Mouse (Mus musculus): ENCODE data around the gene Themis. TPM values are rescaled to one million over a fixed set of nuclear protein-coding genes. Genes with fewer than 3 reads are reported as not detected.

Themis gene
- polyA plus RNA-seq (2012; ENCODE audit: insufficient read depth, insufficient read length, low replicate concordance, missing spikeins): 288 and 558 TPM in 2 replicates

DNA sequence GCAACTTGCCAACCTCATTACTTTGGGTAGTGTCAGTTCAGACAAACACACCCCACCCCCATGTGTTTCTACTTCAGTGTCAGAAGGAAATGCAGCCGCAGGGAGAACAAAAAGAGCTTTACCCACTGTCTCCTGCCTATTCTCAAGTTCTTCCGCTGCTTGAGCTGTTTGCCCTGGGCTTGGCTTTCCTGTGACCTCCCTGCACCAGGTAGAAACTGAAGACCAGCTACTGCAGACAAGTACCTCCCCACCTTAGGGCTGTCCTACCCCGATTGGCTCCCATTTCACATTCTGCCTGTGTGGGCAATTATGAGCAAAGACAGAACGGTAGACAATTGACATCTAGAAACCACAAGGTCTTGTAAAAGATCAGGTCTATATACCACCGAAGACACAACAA is at the start of gene Themis:
TSS of gene Themis (plus strand) at position 100 of the 400 bp plus-strand sequence.
- no peak for TF ChIP-seq POLR2A (IDR thresholded peaks at IDR 0.05; ENCODE audit: insufficient read depth, low read depth, low read length)
- no peak for TF ChIP-seq CTCF (IDR thresholded peaks at IDR 0.05; ENCODE audit: insufficient read depth, low read depth, low read length)
- H3K4me1 ChIP-seq (ENCODE audit: control insufficient read depth, insufficient read depth, low read length): no peaks in the 10 kb centered on the region
- 68% methylated on average over 5 of the region's 5 CpGs for WGBS
- H3K4me3 ChIP-seq (ENCODE audit: insufficient read depth, low read depth, low read length): no peak within 1 kb of the TSS
- no peak within 1 kb of the TSS for H3K27ac ChIP-seq (ENCODE audit: insufficient read depth, low read depth, low read length)

- 72% methylated on average over 1 of the region's 1 CpGs for WGBS
- no peak overlapping the region for H3K27ac ChIP-seq (ENCODE audit: insufficient read depth, low read depth, low read length)
- TF ChIP-seq CTCF (IDR thresholded peaks at IDR 0.05; ENCODE audit: insufficient read depth, low read depth, low read length): no peak
- no peak for TF ChIP-seq POLR2A (IDR thresholded peaks at IDR 0.05; ENCODE audit: insufficient read depth, low read depth, low read length)
- H3K4me1 ChIP-seq (ENCODE audit: control insufficient read depth, insufficient read depth, low read length): no peaks in the 10 kb centered on the region
- no peak overlapping the region for H3K4me3 ChIP-seq (ENCODE audit: insufficient read depth, low read depth, low read length)
Observed at GRCm38 (mm10) chr10:28619415-28619814, 48.7 kb upstream of the Themis start.

GRCm38 (mm10) chr10:28636096-28636495 is 32.1 kb upstream of the Themis start:
- no peaks in the 10 kb centered on the region for H3K4me1 ChIP-seq (ENCODE audit: control insufficient read depth, insufficient read depth, low read length)
- H3K4me3 ChIP-seq (ENCODE audit: insufficient read depth, low read depth, low read length): no peak overlapping the region
- no peak for TF ChIP-seq CTCF (IDR thresholded peaks at IDR 0.05; ENCODE audit: insufficient read depth, low read depth, low read length)
- no peak for TF ChIP-seq POLR2A (IDR thresholded peaks at IDR 0.05; ENCODE audit: insufficient read depth, low read depth, low read length)
- no peak overlapping the region for H3K27ac ChIP-seq (ENCODE audit: insufficient read depth, low read depth, low read length)

DNA sequence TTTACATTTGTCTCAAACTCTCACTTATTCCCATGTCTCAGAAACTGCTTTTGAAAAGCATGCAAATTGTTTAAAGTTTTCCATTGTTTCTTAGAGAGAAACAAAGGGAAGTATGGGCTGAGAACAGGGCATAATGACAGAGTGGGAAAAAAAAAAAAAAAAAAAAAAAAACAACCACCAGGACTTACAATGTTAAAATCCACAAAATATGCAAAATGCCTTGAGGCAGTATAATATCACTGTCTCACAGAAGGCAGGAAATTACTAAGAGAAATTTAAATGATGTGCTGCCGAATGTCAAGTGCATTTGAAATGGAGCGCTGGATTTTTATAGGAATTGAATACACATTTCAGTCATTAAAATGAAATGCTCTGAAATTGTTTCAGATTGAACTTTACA is 26.3 kb upstream of the Themis start:
- WGBS: 90% methylated on average over 2 of the region's 2 CpGs
- no peak overlapping the region for H3K4me3 ChIP-seq (ENCODE audit: insufficient read depth, low read depth, low read length)
- no peak overlapping the region for H3K27ac ChIP-seq (ENCODE audit: insufficient read depth, low read depth, low read length)
- no peaks in the 10 kb centered on the region for H3K4me1 ChIP-seq (ENCODE audit: control insufficient read depth, insufficient read depth, low read length)
- TF ChIP-seq POLR2A (IDR thresholded peaks at IDR 0.05; ENCODE audit: insufficient read depth, low read depth, low read length) (no peak), CTCF (IDR thresholded peaks at IDR 0.05; ENCODE audit: insufficient read depth, low read depth, low read length) (no peak)

- TF ChIP-seq POLR2A (IDR thresholded peaks at IDR 0.05; ENCODE audit: insufficient read depth, low read depth, low read length) (no peak), CTCF (IDR thresholded peaks at IDR 0.05; ENCODE audit: insufficient read depth, low read depth, low read length) (no peak)
- Histone ChIP-seq H3K27ac (ENCODE audit: insufficient read depth, low read depth, low read length) (no peak overlapping the region), H3K4me3 (ENCODE audit: insufficient read depth, low read depth, low read length) (no peak overlapping the region), H3K4me1 (ENCODE audit: control insufficient read depth, insufficient read depth, low read length) (no peaks in the 10 kb centered on the region)
- 93% methylated on average over 2 of the region's 2 CpGs for WGBS
Observed at GRCm38 (mm10) chr10:28647855-28648254, 20.3 kb upstream of the Themis start.

- 64% methylated on average over 6 of the region's 6 CpGs for WGBS
- no peak overlapping the region for H3K4me3 ChIP-seq (ENCODE audit: insufficient read depth, low read depth, low read length)
Observed at GRCm38 (mm10) chr10:28649109-28649899, 18.9 kb upstream of the Themis start.

DNA sequence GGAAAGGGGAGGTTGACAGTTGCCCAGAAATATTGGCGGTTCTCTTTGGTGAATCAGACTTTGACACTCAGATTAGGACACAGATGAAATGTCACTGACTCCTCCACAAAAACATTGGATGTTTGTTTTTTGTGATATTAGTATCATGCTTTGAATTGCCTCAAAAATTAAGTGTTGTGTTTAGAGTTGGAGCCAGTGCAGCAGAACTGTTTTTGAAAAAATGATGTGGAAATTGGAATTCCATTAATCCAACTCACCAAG is 18.3 kb upstream of the Themis start:
- Histone ChIP-seq H3K4me3 (ENCODE audit: insufficient read depth, low read depth, low read length) (no peak overlapping the region), H3K4me1 (ENCODE audit: control insufficient read depth, insufficient read depth, low read length) (no peaks in the 10 kb centered on the region), H3K27ac (ENCODE audit: insufficient read depth, low read depth, low read length) (no peak overlapping the region)
- 19% methylated on average over 1 of the region's 1 CpGs for WGBS
- TF ChIP-seq POLR2A (IDR thresholded peaks at IDR 0.05; ENCODE audit: insufficient read depth, low read depth, low read length): no peak
- no peak for TF ChIP-seq CTCF (IDR thresholded peaks at IDR 0.05; ENCODE audit: insufficient read depth, low read depth, low read length)

More at GRCm38 (mm10) chr10:28649109-28649899, 18.9 kb upstream of the Themis start:
- Histone ChIP-seq H3K4me1 (ENCODE audit: control insufficient read depth, insufficient read depth, low read length) (no peaks in the 10 kb centered on the region), H3K27ac (ENCODE audit: insufficient read depth, low read depth, low read length) (no peak overlapping the region)
- TF ChIP-seq CTCF (IDR thresholded peaks at IDR 0.05; ENCODE audit: insufficient read depth, low read depth, low read length): no peak
- no peak for TF ChIP-seq POLR2A (IDR thresholded peaks at IDR 0.05; ENCODE audit: insufficient read depth, low read depth, low read length)

- Histone ChIP-seq H3K27ac (ENCODE audit: insufficient read depth, low read depth, low read length) (no peak overlapping the region), H3K4me3 (ENCODE audit: insufficient read depth, low read depth, low read length) (no peak overlapping the region), H3K4me1 (ENCODE audit: control insufficient read depth, insufficient read depth, low read length) (no peaks in the 10 kb centered on the region)
- TF ChIP-seq CTCF (IDR thresholded peaks at IDR 0.05; ENCODE audit: insufficient read depth, low read depth, low read length): no peak
- TF ChIP-seq POLR2A (IDR thresholded peaks at IDR 0.05; ENCODE audit: insufficient read depth, low read depth, low read length): no peak
- WGBS: 91% methylated on average over 2 of the region's 2 CpGs
Observed at GRCm38 (mm10) chr10:28651910-28652309, 16.2 kb upstream of the Themis start.

GRCm38 (mm10) chr10:28654733-28655132 is 13.4 kb upstream of the Themis start:
- Histone ChIP-seq H3K4me1 (ENCODE audit: control insufficient read depth, insufficient read depth, low read length) (no peaks in the 10 kb centered on the region), H3K4me3 (ENCODE audit: insufficient read depth, low read depth, low read length) (no peak overlapping the region), H3K27ac (ENCODE audit: insufficient read depth, low read depth, low read length) (no peak overlapping the region)
- TF ChIP-seq POLR2A (IDR thresholded peaks at IDR 0.05; ENCODE audit: insufficient read depth, low read depth, low read length) (no peak), CTCF (IDR thresholded peaks at IDR 0.05; ENCODE audit: insufficient read depth, low read depth, low read length) (no peak)

Measured in olfactory bulb, adult 2 months (tissue).